Mouse (Mus musculus): ENCODE measurements around the gene Crtac1.

Crtac1 gene

GRCm38 (mm10) chr19:42328160-42328559 lies 103.4 kb downstream of the Crtac1 start:
- in situ Hi-C loops (cut with MboI), result no loop called here

- in situ Hi-C loops (cut with MboI), result no loop called here
Measured at GRCm38 (mm10) chr19:42325894-42326293, 105.7 kb downstream of the Crtac1 start.

GRCm38 (mm10) chr19:42322357-42323090 lies 109.1 kb downstream of the Crtac1 start:
- in situ Hi-C loops (cut with MboI), result no loop called here

DNA sequence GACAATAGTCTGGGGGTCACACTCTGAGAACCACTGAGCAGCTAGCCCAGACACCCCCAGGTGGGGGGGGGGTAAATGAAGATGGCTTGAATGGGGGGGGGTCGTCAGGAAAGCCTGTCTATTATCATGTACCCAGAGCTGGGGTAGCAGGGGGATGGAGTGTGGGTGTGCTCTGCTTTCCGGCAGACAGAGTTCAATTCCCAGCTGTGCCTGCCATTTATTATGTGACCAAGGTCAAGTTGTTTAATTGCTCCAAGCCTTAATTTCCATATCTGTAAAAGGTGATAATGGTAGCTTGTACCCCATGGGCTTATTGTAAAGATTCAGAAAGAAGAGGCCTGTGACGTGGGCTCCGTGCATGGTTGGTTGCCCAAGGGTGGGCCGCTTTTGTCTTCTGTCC lies 109.6 kb downstream of the Crtac1 start:
- in situ Hi-C loops (cut with MboI), result no loop called here

DNA sequence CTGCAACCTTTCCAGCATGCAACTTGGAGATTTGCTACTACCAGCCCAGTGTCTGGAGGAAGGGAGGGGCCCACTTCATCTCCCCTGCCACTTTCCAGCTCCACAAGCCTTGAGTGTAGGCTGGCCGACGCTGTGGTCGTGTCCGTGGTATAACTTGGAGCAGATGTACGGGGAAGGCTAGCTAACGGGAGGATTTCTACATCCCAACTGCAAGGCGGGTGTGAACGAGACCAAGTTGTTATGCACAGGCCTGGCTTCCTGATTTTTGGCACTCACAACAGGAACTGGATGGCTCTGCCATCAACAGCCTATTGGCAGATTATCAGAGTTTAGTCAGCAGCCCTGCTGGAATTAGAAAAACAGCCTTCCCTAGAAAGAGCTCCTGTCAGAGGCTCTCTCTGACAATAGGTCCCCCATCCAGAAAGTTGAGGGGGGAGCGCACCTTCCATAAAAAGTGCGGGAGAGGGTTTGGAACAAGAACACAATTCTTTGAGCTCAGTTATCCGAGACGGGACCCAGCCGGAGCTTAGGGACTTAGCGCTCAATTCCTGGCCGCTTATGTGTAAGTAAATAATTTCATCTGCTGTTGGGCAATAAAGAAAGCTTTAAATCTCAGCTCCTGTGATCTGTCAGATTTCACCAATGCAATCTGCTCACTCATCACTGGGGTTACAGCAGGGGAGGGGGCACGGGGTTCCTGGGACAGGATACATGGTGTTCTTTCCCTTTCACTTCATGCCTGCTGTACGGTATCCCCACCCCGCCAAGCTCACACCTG lies 113.7 kb downstream of the Crtac1 start:
- in situ Hi-C loops (cut with MboI), result no loop called here

- in situ Hi-C loops (cut with MboI), result no loop called here
Measured at GRCm38 (mm10) chr19:42316998-42317397, 114.6 kb downstream of the Crtac1 start.

DNA sequence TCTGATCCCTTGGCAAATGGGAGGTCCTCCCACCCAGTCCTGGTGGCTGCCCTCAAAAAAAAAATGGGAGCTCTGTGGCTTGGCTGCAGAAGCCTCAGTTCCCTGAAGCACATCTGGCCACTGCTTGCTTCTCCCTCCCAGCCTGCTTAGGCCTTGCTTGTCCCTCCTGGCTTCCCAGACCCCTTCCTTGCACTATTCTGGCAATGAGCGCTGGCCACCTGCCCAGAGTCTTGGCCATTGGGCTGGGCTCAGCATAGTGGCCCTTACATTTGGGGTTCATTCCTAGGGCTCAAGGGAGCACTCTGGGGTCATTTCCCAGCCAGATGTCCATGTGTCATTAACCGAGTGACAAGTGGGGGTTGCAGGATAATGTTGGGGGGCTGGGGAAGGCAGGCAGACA lies 115.1 kb downstream of the Crtac1 start:
- in situ Hi-C loops (cut with MboI), result no loop called here

DNA sequence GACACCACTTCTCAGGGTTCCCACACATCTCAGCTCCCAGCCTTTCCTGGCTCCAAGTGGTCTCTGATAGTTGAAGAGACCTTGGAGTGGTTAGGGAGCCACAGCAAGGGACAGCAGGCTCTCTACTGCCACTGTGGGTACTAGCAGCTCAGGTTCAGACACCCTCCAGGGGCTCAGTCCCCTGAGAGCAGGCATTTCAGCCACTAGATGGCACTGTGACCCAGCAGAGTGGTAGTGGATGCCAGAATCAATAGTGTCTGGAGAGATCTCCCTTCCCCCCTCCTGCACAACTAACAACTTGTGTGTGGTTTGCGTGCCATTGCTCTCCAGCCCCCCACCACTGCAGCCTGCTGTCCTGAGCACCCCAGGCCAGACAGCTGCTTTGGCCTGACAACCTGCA lies 115.7 kb downstream of the Crtac1 start:
- in situ Hi-C loops (cut with MboI), result no loop called here

- in situ Hi-C loops (cut with MboI), result no loop called here
Measured at GRCm38 (mm10) chr19:42315070-42315679, 116.4 kb downstream of the Crtac1 start.

- in situ Hi-C loops (cut with MboI), result no loop called here
Measured at GRCm38 (mm10) chr19:42312191-42312590, 119.4 kb downstream of the Crtac1 start.

GRCm38 (mm10) chr19:42311332-42311731 lies 120.3 kb downstream of the Crtac1 start:
- in situ Hi-C loops (cut with MboI), result no loop called here

DNA sequence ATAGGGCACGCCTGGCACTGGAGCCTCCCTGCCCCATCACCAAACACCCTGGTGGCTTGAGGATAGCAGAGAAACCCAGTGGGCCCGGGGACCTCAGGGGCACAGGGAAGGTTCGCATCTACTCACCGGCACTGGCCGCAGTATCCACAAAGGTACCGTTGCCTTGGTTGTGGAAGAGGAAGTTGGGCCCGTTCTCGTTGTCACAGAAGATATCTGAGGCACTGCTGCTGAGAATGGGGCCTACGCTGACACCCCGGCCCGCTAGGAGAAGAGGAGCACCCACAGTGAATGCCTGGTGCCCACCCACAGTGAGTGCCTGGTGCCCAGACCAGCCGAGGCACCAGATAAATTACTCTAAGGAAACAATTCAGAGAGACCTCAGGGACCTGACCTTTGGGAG lies 122.7 kb downstream of the Crtac1 start:
- in situ Hi-C loops (cut with MboI), result no loop called here

DNA sequence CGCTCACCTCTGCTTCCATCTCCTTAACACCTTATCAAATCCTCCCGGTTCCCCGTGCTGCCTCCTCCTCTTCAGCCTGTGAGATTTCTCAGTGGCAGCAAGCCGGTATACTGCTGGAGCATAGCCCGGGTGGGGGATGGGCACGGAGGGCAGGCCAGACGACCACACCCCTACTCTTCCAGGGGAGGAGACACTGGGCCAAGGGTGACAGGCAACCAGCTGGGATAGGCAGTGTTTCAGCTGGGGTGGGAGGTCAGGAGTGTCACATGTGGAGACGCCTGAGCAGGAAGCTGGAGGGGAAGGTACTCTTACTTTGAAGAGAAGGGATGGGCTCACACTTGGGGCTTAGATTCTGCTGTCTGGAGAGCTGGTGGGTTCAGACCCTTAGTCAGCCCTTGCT lies 124.6 kb downstream of the Crtac1 start:
- in situ Hi-C loops (cut with MboI), result no loop called here

DNA sequence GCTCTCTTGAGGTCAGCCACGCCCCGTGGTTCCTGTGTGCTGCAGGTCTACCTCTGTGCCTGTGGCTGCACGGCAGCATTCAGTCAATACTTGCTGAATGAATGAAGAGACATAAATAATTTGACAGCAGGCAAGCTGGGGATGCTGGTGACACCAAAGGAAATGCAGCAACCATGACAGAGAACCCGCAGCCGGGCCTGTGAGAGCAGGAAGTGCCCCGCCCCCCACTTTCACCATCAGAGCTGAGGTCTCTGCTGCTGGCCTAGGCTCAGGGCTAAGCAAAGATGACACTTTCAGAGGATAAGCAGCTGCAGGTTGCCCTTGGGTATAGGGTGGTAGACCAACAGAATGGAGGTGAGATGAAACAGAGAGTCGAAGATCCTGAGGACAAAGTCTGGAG lies 125.4 kb downstream of the Crtac1 start:
- in situ Hi-C loops (cut with MboI), result no loop called here

- in situ Hi-C loops (cut with MboI), result no loop called here
Measured at GRCm38 (mm10) chr19:42305746-42306145, 125.8 kb downstream of the Crtac1 start.

GRCm38 (mm10) chr19:42304506-42304905 lies 127.1 kb downstream of the Crtac1 start:
- in situ Hi-C loops (cut with MboI), result no loop called here

GRCm38 (mm10) chr19:42303210-42303813 lies 128.3 kb downstream of the Crtac1 start:
- in situ Hi-C loops (cut with MboI), result no loop called here

DNA sequence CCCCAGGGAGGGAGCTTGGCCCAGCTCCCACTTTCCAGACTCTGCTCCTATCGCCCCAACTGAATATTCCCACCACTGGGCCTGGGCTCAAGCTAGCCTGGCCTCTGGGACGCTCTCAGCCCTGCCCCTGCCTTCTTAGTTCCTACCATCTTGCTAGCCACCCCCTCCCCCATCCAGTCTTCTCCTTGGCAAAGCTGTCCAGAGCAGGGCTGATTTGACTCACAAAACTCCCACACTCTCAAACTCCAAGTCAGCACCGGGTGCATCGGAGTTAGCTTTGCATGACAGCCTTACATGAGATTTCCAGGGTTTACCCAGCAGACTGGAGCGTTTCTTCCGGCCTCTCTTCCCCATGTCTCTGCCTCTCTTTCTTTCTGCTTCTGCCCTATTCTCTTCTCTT lies 138.4 kb downstream of the Crtac1 start:
- in situ Hi-C loops (cut with MboI), result no loop called here

DNA sequence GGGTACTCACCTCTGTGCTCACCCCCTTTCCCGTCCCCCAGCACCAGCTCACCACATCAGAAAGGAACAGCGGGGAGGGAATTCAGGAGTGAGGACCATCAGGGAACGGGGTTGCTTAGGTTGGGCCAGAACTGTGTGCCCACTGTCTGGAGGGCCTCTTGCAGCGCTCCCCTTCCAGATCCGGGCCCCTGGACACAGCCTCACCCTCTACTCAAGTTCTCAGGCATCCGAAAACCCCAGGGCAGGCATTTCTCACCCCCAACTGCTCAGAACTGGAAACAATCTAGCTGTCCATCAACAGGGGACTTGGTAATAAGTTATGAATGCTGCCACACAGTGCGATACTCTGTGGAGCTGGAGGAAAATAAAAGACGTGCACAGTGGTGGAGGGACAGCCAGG lies 139.5 kb downstream of the Crtac1 start:
- in situ Hi-C loops (cut with MboI), result no loop called here

DNA sequence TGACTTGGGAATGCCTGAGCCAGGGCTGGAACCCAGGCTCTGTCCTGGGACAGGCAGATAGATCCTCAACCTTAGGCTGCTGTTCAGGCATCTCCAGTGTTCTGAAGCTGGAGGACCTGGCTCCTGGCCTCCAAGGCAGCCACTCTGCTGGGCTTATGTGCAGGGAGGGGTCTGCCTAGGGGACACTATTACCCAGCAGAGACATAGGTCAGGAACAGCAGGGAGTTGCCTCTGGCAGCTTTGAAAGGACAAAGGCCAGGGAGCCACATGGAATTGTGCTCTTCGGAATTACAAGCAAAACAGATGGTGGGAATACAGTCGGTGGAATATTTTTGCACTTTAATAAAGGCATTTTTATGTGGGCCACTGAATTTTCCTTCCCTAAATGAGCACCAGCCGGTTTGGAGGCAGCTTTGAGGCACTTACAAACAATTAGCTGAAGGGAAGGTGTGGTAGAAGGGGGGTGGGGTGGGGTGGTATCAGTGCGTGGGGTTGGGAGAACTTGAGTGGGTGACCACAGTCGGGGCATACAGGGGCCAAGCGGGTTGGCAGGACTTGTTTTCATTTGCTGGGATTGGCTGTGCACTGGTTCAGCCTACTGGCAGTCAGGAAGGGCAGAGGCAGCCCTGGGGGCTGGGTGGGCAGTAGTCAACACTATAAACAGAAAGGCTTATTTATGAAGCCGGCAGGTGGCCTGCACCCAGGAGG lies 140.5 kb downstream of the Crtac1 start:
- in situ Hi-C loops (cut with MboI), result no loop called here

DNA sequence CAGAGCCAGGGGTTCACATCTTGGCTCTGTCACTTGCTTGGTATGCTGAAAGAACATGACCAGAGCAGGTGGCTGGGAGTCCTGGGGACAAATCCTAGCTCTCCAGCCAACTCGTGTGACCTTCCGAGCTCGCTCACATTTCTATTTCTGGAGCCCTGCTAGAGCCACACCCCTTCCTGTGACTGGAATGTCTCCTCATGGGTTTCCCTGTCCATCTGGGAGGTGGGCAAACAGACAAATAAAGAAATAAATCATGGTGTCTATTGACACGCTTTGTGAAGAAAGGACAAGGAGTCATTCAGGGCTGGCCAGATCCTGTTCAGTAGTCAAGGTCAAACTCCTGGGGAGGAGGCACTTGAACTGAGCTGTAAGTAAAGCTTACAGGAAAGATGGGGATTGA lies 143.2 kb downstream of the Crtac1 start:
- in situ Hi-C loops (cut with MboI), result no loop called here

DNA sequence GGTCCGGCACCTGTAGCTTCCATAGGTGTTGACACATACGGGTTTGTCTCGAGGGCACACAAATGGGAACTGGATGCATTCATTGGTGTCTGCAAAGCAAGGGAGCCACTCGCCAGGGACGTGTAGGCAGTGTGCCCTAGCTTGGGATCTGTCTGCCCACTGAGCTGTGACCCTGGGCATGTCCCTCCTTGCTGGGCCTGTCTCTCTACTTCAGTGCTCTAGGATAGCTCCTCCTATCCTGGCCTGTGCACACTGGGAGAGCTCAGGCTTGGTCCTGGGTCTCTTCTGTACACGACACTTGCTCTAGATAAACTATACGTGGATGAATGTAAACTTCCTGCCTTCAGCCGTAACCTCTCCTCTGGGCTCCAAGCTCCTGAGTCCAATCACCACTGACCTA lies 147.4 kb downstream of the Crtac1 start:
- in situ Hi-C loops (cut with MboI), result no loop called here
